Mouse (Mus musculus): ENCODE data around the gene Gm4737. TPM values are rescaled to one million over a fixed set of nuclear protein-coding genes. Genes with fewer than 3 reads are reported as not detected.

The Gm4737 gene
- total RNA-seq, 1 experiment = 234 TPM

DNA sequence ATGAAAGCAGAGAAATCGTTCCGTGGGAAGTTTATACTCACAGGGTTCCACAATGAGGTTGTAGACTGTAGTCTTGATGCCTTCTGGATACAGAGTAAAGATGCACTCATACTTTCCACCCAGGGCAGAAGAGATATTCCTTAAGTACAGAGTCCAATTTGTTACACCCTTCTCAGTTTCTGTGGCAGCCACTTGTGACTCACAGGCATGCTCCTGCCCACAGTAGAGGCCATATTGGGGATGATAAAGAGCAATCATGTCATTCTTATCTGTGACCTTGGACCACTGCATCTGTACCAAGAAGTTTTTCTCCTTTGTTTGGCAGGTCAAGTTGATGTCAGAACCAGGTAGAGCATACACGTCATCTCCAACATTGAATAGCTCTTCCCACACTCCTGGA is 37.2 kb downstream of the Gm4737 start:
- in situ Hi-C loops (cut with MboI; ENCODE audit: low sequenced_read_pairs in 2 of 2, unreplicated experiment in 2 of 2) = no loop called here
- TF ChIP-seq ZC3H11A (IDR thresholded peaks at IDR 0.05; ENCODE audit: borderline replicate concordance, low read depth, low read length) = no peak
- no peak for TF ChIP-seq CHD2 (IDR thresholded peaks at IDR 0.05; ENCODE audit: low read depth, low read length)
- no peak for TF ChIP-seq MAFK (IDR thresholded peaks at IDR 0.05; ENCODE audit: insufficient read depth, low read depth, low read length)
- TF ChIP-seq HCFC1 (IDR thresholded peaks at IDR 0.05; ENCODE audit: borderline replicate concordance, insufficient read depth, low read length) = no peak
- TF ChIP-seq ZNF384 (IDR thresholded peaks at IDR 0.05; ENCODE audit: low read depth, low read length) = no peak
- H3K4me3 ChIP-seq (ENCODE audit: insufficient read depth in 1 of 2, low read depth in 1 of 2, low read length in 2 of 2, poor library complexity in 1 of 2, severe bottlenecking in 1 of 2) = no peak overlapping the region
- no peak overlapping the region for H3K27ac ChIP-seq (ENCODE audit: insufficient read depth, low read depth, low read length, poor library complexity, severe bottlenecking)
- peaks cover 0 to 2% of the 10 kb centered on the region in 2 experiments; a peak in 1 of 4 replicates for H3K4me1 ChIP-seq (ENCODE audit: control insufficient read depth in 2 of 2, insufficient read depth in 2 of 2, low read length in 2 of 2, poor library complexity in 1 of 2)
- DNase-seq (ENCODE audit: low read depth, low spot score) = no peak
- H3K9ac ChIP-seq (ENCODE audit: insufficient read depth, low read depth, low read length, poor library complexity, severe bottlenecking) = no peak overlapping the region
- no peaks in the 10 kb centered on the region for H3K9me3 ChIP-seq (ENCODE audit: control insufficient read depth, insufficient read depth, low read depth, low read length)
- H3K36me3 ChIP-seq (ENCODE audit: control insufficient read depth, insufficient read depth, low read length, poor library complexity, severe bottlenecking) = no peaks in the 10 kb centered on the region

DNA sequence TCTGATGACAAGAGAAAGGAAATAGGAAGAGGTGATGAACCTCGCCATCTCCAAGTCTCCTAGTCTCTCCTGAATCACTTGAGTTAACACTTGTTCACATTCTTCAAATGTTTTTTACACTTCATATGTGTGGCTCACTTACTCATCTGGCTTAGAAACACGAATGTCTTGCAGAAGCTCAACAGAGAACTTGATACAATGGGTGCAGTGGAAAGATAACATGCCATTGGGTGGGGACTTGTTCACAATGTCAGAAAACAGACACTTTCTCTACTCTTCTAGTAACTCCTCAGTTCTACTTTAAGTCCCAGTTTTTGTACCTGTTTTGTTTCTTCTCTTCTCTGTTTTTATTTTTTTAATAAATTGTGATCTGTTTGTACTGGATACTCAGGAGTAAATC is 40.1 kb downstream of the Gm4737 start:
- TF ChIP-seq CHD2 (IDR thresholded peaks at IDR 0.05; ENCODE audit: low read depth, low read length) = no peak
- no peak for TF ChIP-seq HCFC1 (IDR thresholded peaks at IDR 0.05; ENCODE audit: borderline replicate concordance, insufficient read depth, low read length)
- no peak for TF ChIP-seq MAFK (IDR thresholded peaks at IDR 0.05; ENCODE audit: insufficient read depth, low read depth, low read length)
- no peak for TF ChIP-seq ZC3H11A (IDR thresholded peaks at IDR 0.05; ENCODE audit: borderline replicate concordance, low read depth, low read length)
- TF ChIP-seq ZNF384 (IDR thresholded peaks at IDR 0.05; ENCODE audit: low read depth, low read length) = no peak
- no peaks in the 10 kb centered on the region for H3K36me3 ChIP-seq (ENCODE audit: control insufficient read depth, insufficient read depth, low read length, poor library complexity, severe bottlenecking)
- in situ Hi-C loops (cut with MboI; ENCODE audit: low sequenced_read_pairs in 2 of 2, unreplicated experiment in 2 of 2) = no loop called here
- no peak overlapping the region for H3K27ac ChIP-seq (ENCODE audit: insufficient read depth, low read depth, low read length, poor library complexity, severe bottlenecking)
- H3K4me3 ChIP-seq (ENCODE audit: insufficient read depth in 1 of 2, low read depth in 1 of 2, low read length in 2 of 2, poor library complexity in 1 of 2, severe bottlenecking in 1 of 2) = no peak overlapping the region
- H3K9me3 ChIP-seq (ENCODE audit: control insufficient read depth, insufficient read depth, low read depth, low read length) = no peaks in the 10 kb centered on the region
- DNase-seq (ENCODE audit: low read depth, low spot score) = no peak
- no peak overlapping the region for H3K9ac ChIP-seq (ENCODE audit: insufficient read depth, low read depth, low read length, poor library complexity, severe bottlenecking)
- H3K4me1 ChIP-seq (ENCODE audit: control insufficient read depth in 2 of 2, insufficient read depth in 2 of 2, low read length in 2 of 2, poor library complexity in 1 of 2) = no peaks in the 10 kb centered on the region

DNA sequence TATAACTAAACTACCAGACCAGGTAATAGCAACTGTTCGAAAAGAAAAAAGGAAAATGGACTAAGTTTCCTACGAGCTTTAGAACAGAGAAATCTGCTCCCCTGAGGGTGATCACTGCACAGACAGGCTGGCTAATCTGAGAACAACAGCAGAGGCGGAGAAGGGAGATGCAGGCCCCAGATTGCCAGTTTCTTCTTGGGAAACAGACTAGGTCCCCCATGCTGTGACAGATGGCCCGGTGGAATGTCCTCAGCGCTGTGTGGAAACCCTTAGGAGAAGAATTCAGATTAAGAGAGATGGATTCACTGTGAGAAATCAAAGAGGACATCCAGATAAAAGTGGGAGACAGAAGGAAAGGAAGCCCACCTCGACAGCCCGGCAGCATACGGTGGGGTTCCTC is 45.3 kb downstream of the Gm4737 start:
- DNase-seq (ENCODE audit: low read depth, low spot score) = no peak
- Histone ChIP-seq H3K36me3 (ENCODE audit: control insufficient read depth, insufficient read depth, low read length, poor library complexity, severe bottlenecking) (no peaks in the 10 kb centered on the region), H3K4me1 (ENCODE audit: control insufficient read depth in 2 of 2, insufficient read depth in 2 of 2, low read length in 2 of 2, poor library complexity in 1 of 2) (peaks cover 0 to 3% of the 10 kb centered on the region in 2 experiments; a peak in 1 of 4 replicates), H3K4me3 (ENCODE audit: insufficient read depth in 1 of 2, low read depth in 1 of 2, low read length in 2 of 2, poor library complexity in 1 of 2, severe bottlenecking in 1 of 2) (no peak overlapping the region), H3K9ac (ENCODE audit: insufficient read depth, low read depth, low read length, poor library complexity, severe bottlenecking) (no peak overlapping the region), H3K27ac (ENCODE audit: insufficient read depth, low read depth, low read length, poor library complexity, severe bottlenecking) (no peak overlapping the region), H3K9me3 (ENCODE audit: control insufficient read depth, insufficient read depth, low read depth, low read length) (no peaks in the 10 kb centered on the region)
- in situ Hi-C loops (cut with MboI; ENCODE audit: low sequenced_read_pairs in 2 of 2, unreplicated experiment in 2 of 2) = no loop called here
- TF ChIP-seq HCFC1 (IDR thresholded peaks at IDR 0.05; ENCODE audit: borderline replicate concordance, insufficient read depth, low read length) (no peak), ZNF384 (IDR thresholded peaks at IDR 0.05; ENCODE audit: low read depth, low read length) (no peak), MAFK (IDR thresholded peaks at IDR 0.05; ENCODE audit: insufficient read depth, low read depth, low read length) (no peak), CHD2 (IDR thresholded peaks at IDR 0.05; ENCODE audit: low read depth, low read length) (no peak), ZC3H11A (IDR thresholded peaks at IDR 0.05; ENCODE audit: borderline replicate concordance, low read depth, low read length) (no peak)

DNA sequence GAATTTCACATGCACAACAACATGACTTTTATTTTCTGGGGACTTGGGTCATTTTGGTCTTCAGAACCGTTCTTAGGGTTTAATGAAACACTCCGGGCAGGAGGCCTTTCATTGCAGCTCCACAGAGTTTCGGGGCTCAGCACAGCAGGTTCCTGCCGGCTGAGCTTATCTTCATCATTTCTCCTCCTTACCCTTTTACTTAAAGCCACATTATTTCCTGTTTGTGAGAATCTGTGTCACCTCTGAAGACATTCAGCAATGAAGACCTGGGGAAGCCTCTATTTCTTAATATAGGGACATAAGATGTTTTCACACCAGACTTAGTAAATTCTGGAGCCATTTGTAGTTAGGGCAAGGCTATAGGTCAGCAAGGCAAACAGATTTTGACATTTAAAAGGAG is 47.4 kb downstream of the Gm4737 start:
- no peak overlapping the region for H3K4me3 ChIP-seq (ENCODE audit: insufficient read depth in 1 of 2, low read depth in 1 of 2, low read length in 2 of 2, poor library complexity in 1 of 2, severe bottlenecking in 1 of 2)
- H3K27ac ChIP-seq (ENCODE audit: insufficient read depth, low read depth, low read length, poor library complexity, severe bottlenecking) = no peak overlapping the region
- no peak overlapping the region for H3K9ac ChIP-seq (ENCODE audit: insufficient read depth, low read depth, low read length, poor library complexity, severe bottlenecking)
- TF ChIP-seq ZC3H11A (IDR thresholded peaks at IDR 0.05; ENCODE audit: borderline replicate concordance, low read depth, low read length) (no peak), MAFK (IDR thresholded peaks at IDR 0.05; ENCODE audit: insufficient read depth, low read depth, low read length) (no peak)
- no peak for DNase-seq (ENCODE audit: low read depth, low spot score)
- H3K4me1 ChIP-seq (ENCODE audit: control insufficient read depth in 2 of 2, insufficient read depth in 2 of 2, low read length in 2 of 2, poor library complexity in 1 of 2) = peaks cover 0 to 11% of the 10 kb centered on the region in 2 experiments; a peak in 2 of 4 replicates
- in situ Hi-C loops (cut with MboI; ENCODE audit: low sequenced_read_pairs in 2 of 2, unreplicated experiment in 2 of 2) = no loop called here
- no peaks in the 10 kb centered on the region for H3K36me3 ChIP-seq (ENCODE audit: control insufficient read depth, insufficient read depth, low read length, poor library complexity, severe bottlenecking)
- H3K9me3 ChIP-seq (ENCODE audit: control insufficient read depth, insufficient read depth, low read depth, low read length) = no peaks in the 10 kb centered on the region

DNA sequence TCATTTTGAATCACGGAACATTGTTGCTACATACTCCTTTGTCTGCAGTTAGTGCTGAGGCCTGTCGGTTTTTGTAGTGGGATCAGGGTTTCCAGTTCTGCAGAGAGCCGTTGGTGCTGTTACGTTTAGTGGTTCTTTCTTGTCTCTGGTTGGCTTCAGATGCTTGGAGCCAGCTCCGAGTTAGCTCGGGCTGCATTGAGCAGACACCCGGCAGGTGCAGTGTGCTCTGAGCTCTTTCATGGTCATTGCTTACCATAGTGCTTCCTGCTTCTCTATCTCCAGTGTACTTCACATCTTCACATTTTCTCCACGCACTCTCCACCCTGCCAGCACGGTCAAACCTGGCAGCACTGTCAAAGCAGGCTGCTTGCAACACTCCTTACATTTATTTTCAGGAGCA is 50.4 kb downstream of the Gm4737 start:
- H3K4me3 ChIP-seq (ENCODE audit: insufficient read depth in 1 of 2, low read depth in 1 of 2, low read length in 2 of 2, poor library complexity in 1 of 2, severe bottlenecking in 1 of 2) = no peak overlapping the region
- TF ChIP-seq CHD2 (IDR thresholded peaks at IDR 0.05; ENCODE audit: low read depth, low read length) (no peak), HCFC1 (IDR thresholded peaks at IDR 0.05; ENCODE audit: borderline replicate concordance, insufficient read depth, low read length) (no peak), ZNF384 (IDR thresholded peaks at IDR 0.05; ENCODE audit: low read depth, low read length) (no peak), ZC3H11A (IDR thresholded peaks at IDR 0.05; ENCODE audit: borderline replicate concordance, low read depth, low read length) (no peak)
- no peaks in the 10 kb centered on the region for H3K36me3 ChIP-seq (ENCODE audit: control insufficient read depth, insufficient read depth, low read length, poor library complexity, severe bottlenecking)
- no peaks in the 10 kb centered on the region for H3K9me3 ChIP-seq (ENCODE audit: control insufficient read depth, insufficient read depth, low read depth, low read length)
- no peak for DNase-seq (ENCODE audit: low read depth, low spot score)
- in situ Hi-C loops (cut with MboI; ENCODE audit: low sequenced_read_pairs in 2 of 2, unreplicated experiment in 2 of 2) = no loop called here
- H3K27ac ChIP-seq (ENCODE audit: insufficient read depth, low read depth, low read length, poor library complexity, severe bottlenecking) = no peak overlapping the region
- peaks cover 4 to 13% of the 10 kb centered on the region in 2 experiments; a peak in 3 of 4 replicates for H3K4me1 ChIP-seq (ENCODE audit: control insufficient read depth in 2 of 2, insufficient read depth in 2 of 2, low read length in 2 of 2, poor library complexity in 1 of 2)
- H3K9ac ChIP-seq (ENCODE audit: insufficient read depth, low read depth, low read length, poor library complexity, severe bottlenecking) = no peak overlapping the region

Other genes with a start within 250 kb of the Gm4737 start
- 22.3 and 36.2 TPM in 2 replicates for gene Phldb2, start 201.5 kb downstream of the Gm4737 start, total RNA-seq (2012; rRNA removed)
- 2.3 and 3.3 TPM in 2 replicates for gene Plcxd2, start 144.9 kb downstream of the Gm4737 start, total RNA-seq (2012; rRNA removed)
- 0.26 and 0.71 TPM in 2 replicates for gene Cd96, start 34.8 kb downstream of the Gm4737 start, total RNA-seq (2012; rRNA removed)